Mouse (Mus musculus): ENCODE data around the gene Taar7e. TPM values are rescaled to one million over a fixed set of nuclear protein-coding genes. Genes with fewer than 3 reads are reported as not detected.
"Not testable (repeated sequence)": the region's sequence is repeated elsewhere in the genome, so short reads cannot be mapped to it uniquely, and the experiment has no call there.

The Taar7e gene
- not detected for total RNA-seq (2022)

DNA sequence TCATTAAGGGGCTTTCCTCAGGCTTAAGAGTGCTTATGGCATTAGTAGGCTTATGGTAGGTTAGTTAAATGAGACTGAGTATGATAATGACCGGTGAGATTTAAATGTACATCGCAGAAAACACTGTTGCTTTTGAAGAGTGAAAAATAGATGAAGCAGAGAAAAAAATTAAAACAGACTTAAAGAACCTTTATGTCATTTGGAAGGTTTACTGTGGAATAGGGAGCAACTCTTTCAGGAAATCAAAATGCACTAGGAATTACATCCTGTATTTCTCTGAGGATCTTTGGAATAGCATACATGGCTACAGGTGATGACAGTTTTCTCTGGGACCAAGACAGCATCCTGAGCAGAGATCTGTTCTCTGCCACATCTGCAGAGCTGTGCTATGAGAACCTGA lies at the start of gene Taar7e:
Taar7e (plus strand) TSS at position 301 of the 400 bp plus-strand sequence.
- DNase-seq (ENCODE audit: low spot score in 2 of 2) = no peak

DNA sequence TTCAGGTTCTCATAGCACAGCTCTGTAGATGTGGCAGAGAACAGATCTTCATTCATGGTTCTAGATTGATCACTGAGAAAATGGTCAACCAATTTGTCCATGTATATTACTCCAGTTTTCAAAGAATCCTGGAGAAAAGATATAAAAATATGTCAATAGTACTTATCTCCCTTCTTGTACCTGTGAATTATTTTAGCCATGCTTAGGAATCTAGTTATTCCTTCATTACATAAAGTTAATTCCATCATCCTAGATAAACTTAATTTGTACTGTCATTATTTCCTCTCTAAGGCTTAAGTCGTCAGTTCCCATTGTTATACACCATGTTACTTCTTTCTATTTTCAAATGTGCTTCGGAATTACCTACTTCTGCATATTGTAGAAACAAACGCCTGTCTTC lies 44.0 kb upstream of the Taar7e start, which contains the start of gene Taar7a:
Taar7a (minus strand) TSS at position 101 of the 400 bp plus-strand sequence.
- no peak for DNase-seq (ENCODE audit: low spot score in 2 of 2)

DNA sequence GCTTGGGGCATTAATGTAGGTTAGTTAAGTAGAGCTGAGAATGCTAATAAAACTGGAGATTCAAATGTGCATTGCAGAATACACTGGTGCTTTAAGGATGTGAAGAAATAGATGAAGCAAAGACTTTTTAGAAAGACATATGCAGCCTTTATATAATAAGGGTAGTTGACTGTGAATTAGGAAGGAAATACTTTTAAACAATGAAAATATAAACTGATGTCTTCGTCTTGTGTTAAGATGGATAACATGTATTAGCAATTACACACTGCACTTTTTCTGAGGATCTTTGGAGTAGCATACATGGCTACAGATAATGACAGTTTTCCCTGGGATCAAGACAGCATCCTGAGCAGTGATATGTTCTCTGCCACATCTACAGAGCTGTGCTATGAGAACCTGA lies 37.8 kb upstream of the Taar7e start, which contains the start of gene Taar7b:
Taar7b (plus strand) TSS at position 301 of the 400 bp plus-strand sequence.
- DNase-seq (ENCODE audit: low spot score in 2 of 2) = no peak

DNA sequence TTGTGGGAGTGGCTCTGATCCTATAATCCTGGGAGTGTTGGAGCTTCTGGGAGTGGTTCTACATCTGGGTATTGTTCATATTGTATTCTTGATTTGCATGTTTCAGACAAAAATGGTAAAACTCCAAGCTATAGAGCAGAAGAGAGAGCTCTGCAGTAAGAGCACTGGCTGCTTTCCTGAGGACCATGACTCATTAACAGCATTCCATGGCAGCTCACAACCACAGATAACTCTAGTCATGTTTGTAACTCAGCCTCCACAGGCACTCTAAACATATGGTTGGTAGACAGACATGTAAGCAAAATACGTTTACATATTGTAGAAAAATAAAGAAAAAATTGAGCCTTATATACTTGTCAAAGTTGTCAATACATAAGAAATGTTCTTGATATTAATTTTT lies 31.0 kb upstream of the Taar7e start:
- no peak for DNase-seq (ENCODE audit: low spot score in 2 of 2)

DNA sequence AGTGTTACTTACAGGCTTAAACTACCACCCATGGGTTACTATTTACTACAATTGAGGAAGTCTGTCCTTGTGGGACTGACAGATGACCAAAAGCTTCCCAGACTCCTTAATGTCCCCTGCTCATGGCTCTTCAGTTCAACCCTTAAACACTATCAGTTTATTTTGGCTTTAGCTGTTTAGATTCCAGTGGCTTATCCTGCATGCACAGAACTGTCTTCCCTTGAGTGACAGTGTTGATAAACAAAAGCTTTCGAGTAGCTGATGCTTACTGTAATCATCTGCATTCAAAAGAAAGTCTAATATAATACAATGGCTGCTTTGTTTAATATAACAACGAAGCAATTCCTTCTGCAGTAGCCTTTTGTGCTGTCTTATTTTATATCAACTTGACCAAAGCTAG lies 30.4 kb upstream of the Taar7e start:
- no peak for DNase-seq (ENCODE audit: low spot score in 2 of 2)

DNA sequence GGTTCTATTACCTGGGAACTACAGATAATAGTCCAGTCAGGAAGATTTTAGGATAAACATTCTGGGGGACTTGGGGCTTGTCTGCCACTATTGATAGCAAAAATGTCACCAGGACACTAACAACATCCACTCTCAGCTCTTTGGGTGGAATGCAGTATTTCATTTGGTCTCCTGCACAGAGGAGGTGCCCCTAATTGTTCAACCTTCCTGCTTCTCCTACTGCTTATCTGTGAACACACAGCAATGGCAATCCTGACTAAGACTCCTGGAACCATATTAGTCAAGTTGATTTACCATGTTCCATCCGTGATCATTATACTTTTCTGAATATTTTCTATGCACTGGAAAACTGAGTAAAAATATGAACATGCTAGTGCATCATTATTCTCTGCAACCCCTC lies 29.3 kb upstream of the Taar7e start:
- DNase-seq (ENCODE audit: low spot score in 2 of 2) = no peak

DNA sequence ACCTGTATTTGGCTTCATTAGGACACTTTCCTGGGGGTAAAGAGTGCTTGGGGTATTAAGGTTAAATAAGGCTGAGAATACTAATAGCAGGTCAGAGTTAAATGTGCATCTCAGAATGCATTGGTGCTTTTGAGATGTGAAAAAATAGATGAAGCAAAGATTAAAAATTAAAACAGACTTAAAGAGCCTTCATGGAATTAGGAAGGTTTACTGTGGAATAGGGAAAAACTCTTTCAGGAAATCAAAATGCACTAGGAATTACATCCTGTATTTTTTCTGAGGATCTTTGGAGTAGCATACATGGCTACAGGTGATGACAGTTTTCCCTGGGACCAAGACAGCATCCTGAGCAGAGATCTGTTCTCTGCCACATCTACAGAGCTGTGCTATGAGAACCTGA lies 10.5 kb upstream of the Taar7e start, which contains the start of gene Taar7d:
Taar7d (plus strand) TSS at position 301 of the 400 bp plus-strand sequence.
- DNase-seq (ENCODE audit: low spot score in 2 of 2) = no peak

DNA sequence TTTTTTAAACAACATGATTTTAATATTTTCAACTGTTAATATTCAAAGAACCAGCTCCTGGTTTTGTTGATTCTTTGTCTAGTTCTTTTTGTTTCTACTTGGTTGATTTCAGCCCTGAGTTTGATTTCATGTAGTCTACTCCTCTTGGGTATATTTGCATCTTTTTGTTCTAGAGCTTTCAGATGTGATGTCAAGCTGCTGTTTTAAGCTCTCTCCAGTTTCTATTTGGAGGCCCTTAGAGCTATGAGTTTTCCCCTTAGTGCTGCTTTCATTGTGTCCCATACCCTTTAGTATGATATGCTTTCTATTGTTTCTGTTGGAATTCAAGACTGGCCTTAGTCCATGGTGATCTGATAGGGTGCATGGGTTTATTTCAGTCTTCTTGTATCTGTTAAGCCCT lies 6.1 kb upstream of the Taar7e start:
- no peak for DNase-seq (ENCODE audit: low spot score in 2 of 2)

DNA sequence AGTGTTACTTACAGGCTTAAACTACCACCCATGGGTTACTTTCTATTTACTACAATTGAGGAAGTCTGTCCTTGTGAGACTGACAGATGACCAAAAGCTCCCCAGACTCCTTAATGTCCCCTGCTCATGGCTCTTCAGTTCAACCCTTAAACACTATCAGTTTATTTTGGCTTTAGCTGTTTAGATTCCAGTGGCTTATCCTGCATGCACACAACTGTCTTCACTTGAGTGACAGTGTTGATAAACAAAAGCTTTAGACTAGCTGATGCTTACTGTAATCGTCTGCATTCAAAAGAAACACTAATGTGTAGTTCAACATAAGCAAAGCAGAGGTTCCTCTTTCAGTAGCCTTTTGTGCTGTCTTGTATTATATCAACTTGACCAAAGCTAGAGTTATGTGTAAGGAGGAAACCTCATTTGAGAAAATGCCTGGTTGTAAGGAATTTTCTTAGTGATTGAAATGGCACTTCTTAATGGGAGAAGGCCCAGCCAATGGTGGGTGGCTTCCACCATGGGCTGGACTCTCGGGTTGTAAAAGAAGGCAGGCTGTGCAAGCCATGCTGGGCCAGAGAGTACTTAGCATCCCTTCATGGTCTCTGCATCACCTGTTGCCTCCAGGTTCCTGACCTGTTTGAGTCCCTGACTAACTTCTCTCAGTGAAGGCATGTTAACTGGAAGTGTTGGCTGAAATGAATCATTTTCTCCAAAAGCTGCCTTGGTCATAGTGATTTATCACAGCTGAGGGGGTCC lies 2.9 kb downstream of the Taar7e start:
- DNase-seq (ENCODE audit: low spot score in 2 of 2) = no peak

DNA sequence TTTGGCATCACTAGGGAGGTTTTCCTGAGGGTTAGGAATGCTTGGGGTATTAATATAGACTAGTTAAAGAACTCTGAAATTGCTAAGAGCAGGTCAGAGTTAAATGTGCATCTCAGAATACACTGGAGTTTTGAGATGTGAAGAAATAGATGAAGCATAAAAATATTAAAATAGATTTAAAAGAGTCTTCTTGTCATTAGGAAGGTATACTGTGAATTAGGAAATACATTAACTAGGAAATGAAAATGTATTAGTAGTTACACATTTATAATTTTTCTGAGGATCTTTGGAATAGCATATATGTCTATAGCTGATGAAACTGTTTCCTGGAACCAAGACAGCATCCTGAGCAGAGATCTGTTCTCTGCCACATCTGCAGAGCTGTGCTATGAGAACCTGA lies 11.8 kb downstream of the Taar7e start, which contains the start of gene Taar7f:
Taar7f (plus strand) TSS at position 301 of the 400 bp plus-strand sequence.
- DNase-seq (ENCODE audit: low spot score in 2 of 2) = no peak

DNA sequence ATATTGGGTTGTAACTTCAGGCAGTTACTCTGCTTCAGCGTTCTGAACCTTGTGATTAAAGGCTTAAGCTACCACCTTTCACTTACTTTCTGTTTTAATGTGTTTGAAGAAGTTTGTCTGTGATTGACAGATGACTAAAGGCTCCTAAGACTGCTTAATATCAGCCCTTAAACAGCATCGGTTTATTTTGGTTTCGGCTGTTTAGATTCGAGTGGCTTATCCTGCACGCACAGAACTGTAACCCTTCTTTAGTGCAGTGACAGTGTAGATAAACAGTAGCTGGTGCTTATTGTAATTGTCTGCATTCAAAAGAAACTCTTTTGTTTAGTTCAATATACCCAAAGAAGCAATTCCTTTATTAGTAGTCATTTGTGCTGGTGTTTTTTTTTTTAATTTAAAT lies 14.6 kb downstream of the Taar7e start:
- no peak for DNase-seq (ENCODE audit: low spot score in 2 of 2)

DNA sequence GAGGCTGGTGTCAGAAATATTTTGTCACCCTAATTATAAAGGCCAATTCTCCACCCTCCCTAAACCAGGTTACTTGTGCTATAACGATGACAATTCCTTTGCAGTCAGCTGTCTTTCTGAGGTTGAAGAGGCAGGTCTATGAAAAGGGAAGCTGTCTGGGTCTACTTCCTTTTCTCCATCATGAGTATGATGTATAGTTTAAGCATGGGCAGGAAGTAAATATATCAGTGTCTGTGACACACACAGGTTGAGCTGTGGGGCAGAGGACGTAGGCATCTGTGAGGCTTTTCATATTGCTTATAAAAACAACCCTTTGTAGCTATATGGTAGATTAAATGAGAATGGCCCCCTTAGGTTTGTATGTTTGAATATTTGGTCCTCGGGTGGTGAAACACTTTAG lies 21.6 kb downstream of the Taar7e start:
- DNase-seq (ENCODE audit: low spot score in 2 of 2) = no peak

DNA sequence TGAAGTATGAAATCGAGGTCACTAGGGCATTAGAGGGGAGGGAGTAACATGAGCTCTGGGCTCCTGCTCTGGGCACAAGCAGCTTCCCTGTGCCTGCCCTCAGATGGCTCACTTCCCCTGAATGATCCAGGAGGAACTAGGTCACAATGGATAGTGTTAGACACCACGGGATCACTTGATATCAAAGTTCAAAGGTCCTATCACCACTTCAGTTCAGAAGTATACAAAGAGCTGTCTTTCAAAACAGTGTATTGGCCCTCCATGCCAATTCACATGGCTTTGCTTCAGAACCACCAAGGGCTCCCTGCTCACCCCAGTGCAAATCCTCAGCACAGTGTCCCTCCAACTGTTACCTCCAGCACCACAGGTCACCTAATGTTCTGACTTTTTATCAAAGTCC lies 37.3 kb downstream of the Taar7e start:
- DNase-seq (ENCODE audit: low spot score in 2 of 2) = not testable (repeated sequence)

DNA sequence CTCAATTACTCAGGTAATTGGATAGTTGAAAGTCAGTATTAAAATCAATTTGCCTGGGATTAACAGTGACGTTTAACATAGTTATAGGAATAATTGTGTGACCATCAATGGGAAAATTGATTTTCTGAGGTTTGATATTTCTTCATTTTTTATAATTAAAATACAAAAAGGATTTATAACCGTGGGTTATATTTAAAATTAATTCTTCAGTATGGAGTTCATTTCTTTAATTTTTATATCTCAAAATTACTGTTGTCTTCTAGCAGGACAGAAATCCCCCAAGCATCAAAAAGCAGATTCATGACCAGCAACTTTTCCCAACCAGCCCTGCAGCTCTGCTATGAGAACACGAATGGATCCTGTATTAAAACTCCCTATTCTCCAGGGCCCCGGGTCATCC lies 38.8 kb downstream of the Taar7e start, which contains the start of gene Taar8a:
Taar8a (plus strand) TSS at position 301 of the 400 bp plus-strand sequence.
- DNase-seq (ENCODE audit: low spot score in 2 of 2) = not testable (repeated sequence)

DNA sequence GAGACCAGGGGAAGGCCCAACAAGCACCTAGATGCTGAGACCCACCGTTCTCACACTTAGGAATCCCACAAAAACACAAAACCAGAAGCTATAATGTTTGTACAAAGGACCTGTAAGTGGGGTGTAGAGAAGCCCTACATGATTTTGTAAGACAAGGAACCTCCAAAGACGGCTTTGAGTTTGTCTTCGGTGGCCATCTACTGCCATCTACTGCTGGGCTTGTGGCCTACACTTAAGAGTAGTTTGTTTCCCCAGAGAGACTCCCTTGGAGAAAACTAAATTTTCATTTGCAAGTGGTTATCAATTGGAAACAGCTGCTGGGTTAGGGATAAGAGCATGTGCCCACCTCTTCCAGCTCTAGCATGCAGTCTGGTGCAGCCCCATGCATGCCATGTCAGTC lies 42.8 kb downstream of the Taar7e start:
- DNase-seq (ENCODE audit: low spot score in 2 of 2) = no peak

DNA sequence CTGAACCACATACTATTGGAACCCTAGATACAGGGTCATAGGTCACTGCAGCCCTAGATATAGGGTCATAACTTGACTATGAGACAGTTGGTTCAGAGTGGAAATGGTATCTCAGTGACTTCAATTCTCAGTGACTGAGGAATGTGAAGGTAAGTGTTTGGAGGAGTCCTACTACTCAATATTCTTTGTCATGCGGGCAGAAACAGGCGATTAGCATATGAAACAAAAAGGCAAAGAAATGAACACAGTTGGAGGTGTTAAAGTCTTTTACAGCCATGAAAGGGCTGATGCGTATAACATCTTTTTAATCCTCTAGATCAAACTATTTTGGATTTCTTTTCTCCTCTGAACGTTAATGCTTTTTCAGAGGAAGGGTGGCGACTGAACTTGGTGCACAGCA lies 48.5 kb downstream of the Taar7e start:
- DNase-seq (ENCODE audit: low spot score in 2 of 2) = no peak

DNA sequence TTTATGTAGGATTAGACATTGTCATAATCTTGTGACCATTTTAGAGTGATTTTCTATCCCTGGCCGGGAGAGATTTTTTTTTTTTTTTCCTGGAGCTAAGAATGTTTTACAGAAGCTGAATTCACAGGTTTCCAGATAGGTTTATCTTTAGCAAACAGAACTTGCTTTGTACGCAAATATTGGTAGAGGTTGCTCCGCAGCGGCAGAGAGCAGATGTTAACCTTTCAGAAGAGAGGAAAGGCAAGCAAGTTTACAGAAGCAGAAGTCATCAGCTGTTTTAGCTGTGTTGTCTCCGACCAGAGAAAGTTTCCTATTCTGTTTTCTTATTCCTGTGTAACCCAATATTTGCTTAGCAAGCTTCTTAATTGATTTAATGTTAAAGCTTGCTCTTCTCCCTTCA lies 49.1 kb downstream of the Taar7e start:
- DNase-seq (ENCODE audit: low spot score in 2 of 2) = no peak

DNA sequence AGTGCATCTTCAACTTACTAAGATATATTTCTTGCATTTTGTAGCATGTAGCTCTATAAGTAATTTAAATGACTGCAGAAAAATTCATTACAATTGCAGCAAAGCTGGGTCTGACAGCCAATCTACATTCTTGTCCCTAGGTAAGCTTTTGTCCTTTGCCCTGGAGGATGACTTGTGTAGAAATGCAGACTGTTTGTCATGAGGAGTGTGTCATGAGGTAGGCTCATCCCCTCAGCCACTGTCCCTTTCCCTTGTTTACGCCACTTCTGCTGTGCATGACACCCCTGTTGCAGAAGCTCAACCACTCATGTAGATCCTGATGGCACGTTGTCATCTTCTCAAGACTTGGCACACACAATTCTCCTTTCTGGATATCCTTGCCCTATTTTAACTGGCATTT lies 49.8 kb downstream of the Taar7e start:
- no peak for DNase-seq (ENCODE audit: low spot score in 2 of 2)

Other genes starting within 250 kb of the Taar7e start
- gene Slc18b1, start 240.6 kb upstream of the Taar7e start, total RNA-seq (2022) = 1 to 10 TPM; 4.6 to 8.3 (median 6.0) TPM
- gene Vnn3, start 186.2 kb upstream of the Taar7e start, total RNA-seq (2022) = under 1 TPM in 2 of 4 experiments, not detected in 2; 0.17 to 0.21 TPM
- gene Vnn1, start 142.9 kb upstream of the Taar7e start, total RNA-seq (2022) = under 1 TPM in 2 of 4 experiments, not detected in 2; 0.13 to 0.35 TPM
- gene Taar1, start 117.3 kb upstream of the Taar7e start, total RNA-seq (2022) = not detected
- gene Taar2, start 99.0 kb upstream of the Taar7e start, total RNA-seq (2022) = not detected
- gene Taar3, start 88.1 kb upstream of the Taar7e start, total RNA-seq (2022) = not detected
- not detected for gene Taar4, start 77.1 kb upstream of the Taar7e start, total RNA-seq (2022)
- not detected for gene Taar5, start 66.9 kb upstream of the Taar7e start, total RNA-seq (2022)
- not detected for gene Taar6, start 52.0 kb upstream of the Taar7e start, total RNA-seq (2022)
- not detected for gene Taar7a, start 44.1 kb upstream of the Taar7e start, total RNA-seq (2022)
- not detected for gene Taar7b, start 37.7 kb upstream of the Taar7e start, total RNA-seq (2022)
- not detected for gene Taar7d, start 10.4 kb upstream of the Taar7e start, total RNA-seq (2022)
- gene Taar7f, start 11.9 kb downstream of the Taar7e start, total RNA-seq (2022) = not detected
- gene Taar8a, start 38.9 kb downstream of the Taar7e start, total RNA-seq (2022) = not detected
- not detected for gene Taar8b, start 54.7 kb downstream of the Taar7e start, total RNA-seq (2022)
- not detected for gene Taar8c, start 64.3 kb downstream of the Taar7e start, total RNA-seq (2022)
- gene Taar9, start 71.9 kb downstream of the Taar7e start, total RNA-seq (2022) = not detected
- 10 to 100 TPM; 22.1 to 28.8 (median 24.4) TPM for gene Stx7, start 111.7 kb downstream of the Taar7e start, total RNA-seq (2022)
- 1 to 10 TPM in 1 of 4 experiments, under 1 TPM in 3; 0.07 to 1.5 (median 0.31) TPM for gene Moxd1, start 185.9 kb downstream of the Taar7e start, total RNA-seq (2022)

All from gastrocnemius, adult 8-10 months (tissue).